Mouse (Mus musculus) brain, embryonic 14.5 days (tissue): Measurements from ENCODE around the gene Sdr42e1. TPM values are rescaled to one million over a fixed set of nuclear protein-coding genes. Genes with fewer than 3 reads are reported as not detected.

Experiments used
- DNase-seq: peaks from one replicate; pipeline ENCODE4 v3.0.0-alpha.2; 2011; ENCODE audit warnings: low read depth
- CTCF ChIP-seq: fragments of 200-500 bp; IDR thresholded peaks from 2 replicates; pipeline ENCODE4 v1.5.1; 2012; ENCODE audit warnings: inconsistent platforms, mild to moderate bottlenecking, moderate library complexity, borderline replicate concordance; ENCODE audit not compliant: insufficient read depth, insufficient read length; ENCODE audit errors: extremely low read depth
- POLR2A ChIP-seq: fragments of 200-500 bp; IDR thresholded peaks from 2 replicates; pipeline ENCODE4 v1.6.1; 2012; ENCODE audit warnings: mild to moderate bottlenecking, inconsistent platforms, borderline replicate concordance; ENCODE audit not compliant: poor library complexity, insufficient read depth, insufficient read length, severe bottlenecking; ENCODE audit errors: extremely low read depth
- polyA plus RNA-seq: library from polyadenylated mRNA; depleted of rRNA; stranded (reverse); fragments of >200 nt; gene quantifications from 2 replicates; pipeline ENCODE4 v1.2.3, GENCODE M21; 2012; rRNA removed

Gene Sdr42e1
- 1.7 and 1.8 TPM in 2 replicates for polyA plus RNA-seq

- DNase-seq = peak; percentile 64
- TF ChIP-seq CTCF (no peak), POLR2A (no peak)
Measured at GRCm38 (mm10) chr8:117673430-117673830, at the start of gene Sdr42e1. Gene Sdr42e1 (minus strand): TSS chr8:117673689.

GRCm38 (mm10) chr8:117718152-117718860, 44.8 kb upstream of the Sdr42e1 start:
- no peak for DNase-seq
- TF ChIP-seq CTCF (no peak), POLR2A (no peak)

GRCm38 (mm10) chr8:117715896-117716295, 42.4 kb upstream of the Sdr42e1 start:
- TF ChIP-seq CTCF (no peak), POLR2A (no peak)
- no peak for DNase-seq

GRCm38 (mm10) chr8:117714604-117715003, 41.1 kb upstream of the Sdr42e1 start:
- DNase-seq = no peak
- TF ChIP-seq CTCF = no peak
- TF ChIP-seq POLR2A = no peak

GRCm38 (mm10) chr8:117712226-117712625, 38.7 kb upstream of the Sdr42e1 start:
- TF ChIP-seq CTCF (no peak), POLR2A (no peak)
- DNase-seq = peak; percentile 29

- no peak for DNase-seq
- TF ChIP-seq POLR2A (no peak), CTCF (no peak)
Measured at GRCm38 (mm10) chr8:117706141-117706540, 32.7 kb upstream of the Sdr42e1 start.

- DNase-seq = peak; percentile 88
- no peak for TF ChIP-seq POLR2A
- TF ChIP-seq CTCF = no peak
Measured at GRCm38 (mm10) chr8:117702701-117703100, 29.2 kb upstream of the Sdr42e1 start.

- peak; percentile 60 for DNase-seq
- TF ChIP-seq POLR2A (no peak), CTCF (no peak)
Measured at GRCm38 (mm10) chr8:117701859-117702258, 28.4 kb upstream of the Sdr42e1 start, which contains the start of gene Hsd17b2. Gene Hsd17b2 (plus strand): TSS chr8:117701904.

GRCm38 (mm10) chr8:117701246-117701645, 27.8 kb upstream of the Sdr42e1 start:
- no peak for TF ChIP-seq POLR2A
- no peak for TF ChIP-seq CTCF
- no peak for DNase-seq

GRCm38 (mm10) chr8:117700699-117701098, 27.2 kb upstream of the Sdr42e1 start:
- no peak for TF ChIP-seq POLR2A
- TF ChIP-seq CTCF = no peak
- DNase-seq = no peak

- TF ChIP-seq CTCF = peak; percentile 50; the same call in 1 of the 2 replicates
- no peak for TF ChIP-seq POLR2A
- no peak for DNase-seq
Measured at GRCm38 (mm10) chr8:117697248-117697647, 23.8 kb upstream of the Sdr42e1 start.

- TF ChIP-seq CTCF (no peak), POLR2A (no peak)
- DNase-seq = no peak
Measured at GRCm38 (mm10) chr8:117695636-117696035, 22.1 kb upstream of the Sdr42e1 start.
